Mouse (Mus musculus) cerebellum, adult 9-10 months (tissue): Measurements from ENCODE around the gene Dnah10.

Experiments used
- DNase-seq: peaks from one replicate; pipeline ENCODE4 v3.0.0; 2022

Gene Dnah10

GRCm38 (mm10) chr5:124873096-124873495 is 148.2 kb downstream of the Dnah10 start:
- no peak for DNase-seq

- DNase-seq: no peak
These were observed 149.2 kb downstream of the Dnah10 start for GRCm38 (mm10) chr5:124873890-124874601.

GRCm38 (mm10) chr5:124879251-124879650 is 154.4 kb downstream of the Dnah10 start:
- no peak for DNase-seq

GRCm38 (mm10) chr5:124879801-124880200 is 154.9 kb downstream of the Dnah10 start:
- no peak for DNase-seq

- peak; percentile 86 for DNase-seq
These were observed 159.0 kb downstream of the Dnah10 start for GRCm38 (mm10) chr5:124883877-124884276.
